Mouse (Mus musculus): ENCODE results near the gene Wfdc2. TPM values are rescaled to one million over a fixed set of nuclear protein-coding genes. Genes with fewer than 3 reads are reported as not detected.

Gene Wfdc2
- total RNA-seq (2021), result 1 to 10 TPM in 1 of 2 experiments, not detected in 1; 2.1 TPM

- intact Hi-C loops (cut with DNase I), result loop anchor here (10.0 kb wide), 1 partner anchor 138 kb away; no protein-coding TSS in a partner anchor
- DNase-seq, result no peak
Measured at GRCm38 (mm10) chr2:164562391-164563188, at the start of gene Wfdc2. TSS of gene Wfdc2 (plus strand) at chr2:164562413.

DNA sequence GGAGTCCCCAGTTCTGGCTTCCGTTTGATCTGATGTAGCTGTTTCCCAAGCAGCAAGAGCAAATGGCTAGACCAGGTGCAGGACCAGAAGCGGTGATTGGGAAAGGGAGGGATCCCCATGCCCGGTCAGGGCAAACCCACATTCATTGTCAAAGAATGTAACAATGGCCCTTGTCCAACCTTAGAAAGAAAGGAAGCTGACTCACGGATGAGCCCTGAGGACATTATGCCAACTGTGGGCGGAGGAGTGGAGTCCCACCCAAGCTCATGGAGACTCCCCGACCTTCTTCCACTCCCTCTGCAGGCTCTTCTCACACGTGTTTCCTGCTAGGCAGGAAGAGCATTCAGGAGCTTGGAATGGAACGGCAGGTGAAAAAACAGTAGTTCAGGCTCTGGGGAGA is 48.8 kb upstream of the Wfdc2 start:
- intact Hi-C loops (cut with DNase I), result no loop called here
- no peak for DNase-seq

DNA sequence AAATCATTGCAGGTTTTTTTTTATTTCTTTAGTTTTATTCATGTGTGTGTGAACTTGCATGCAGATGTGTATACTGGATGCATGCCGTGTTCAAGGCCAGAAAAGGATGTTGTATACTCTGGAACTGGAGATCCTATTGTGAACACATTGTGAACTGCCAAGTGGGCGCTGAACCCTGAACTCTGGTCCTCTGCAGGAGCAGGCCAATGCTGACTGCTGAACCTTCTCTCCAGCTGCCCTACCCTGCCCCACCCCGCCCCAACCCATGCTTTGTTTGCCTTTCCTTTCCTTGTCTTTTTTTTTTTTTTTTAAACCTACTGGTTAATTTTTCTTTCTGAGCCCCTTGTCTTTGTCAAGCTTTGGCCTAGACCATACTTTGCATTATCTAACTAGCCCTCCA is 47.3 kb upstream of the Wfdc2 start:
- intact Hi-C loops (cut with DNase I), result no loop called here
- no peak for DNase-seq

DNA sequence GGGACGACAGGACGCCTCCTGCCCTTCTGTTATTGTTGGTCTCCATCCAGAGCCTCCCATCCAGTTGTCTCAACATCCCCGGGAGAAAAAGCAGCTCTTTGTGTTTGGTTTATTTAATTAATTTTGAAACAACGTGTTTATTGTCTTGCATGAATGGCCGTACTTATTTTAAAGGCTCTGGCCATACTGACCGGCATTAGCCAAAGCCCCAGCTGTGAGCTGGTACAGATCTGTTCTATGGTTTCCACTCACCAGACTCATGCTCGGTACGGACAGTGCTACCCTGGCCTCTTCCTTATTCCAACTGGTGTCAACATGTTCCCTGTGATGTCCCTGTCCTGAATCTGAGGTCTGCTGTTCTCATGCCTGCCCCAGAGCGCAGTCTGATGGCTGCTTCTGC is 46.3 kb upstream of the Wfdc2 start:
- no peak for DNase-seq
- intact Hi-C loops (cut with DNase I), result no loop called here

GRCm38 (mm10) chr2:164516592-164516991 is 45.6 kb upstream of the Wfdc2 start:
- DNase-seq, result no peak
- intact Hi-C loops (cut with DNase I), result no loop called here

- DNase-seq, result peak; percentile 43
- intact Hi-C loops (cut with DNase I), result no loop called here
Measured at GRCm38 (mm10) chr2:164517485-164518221, 44.6 kb upstream of the Wfdc2 start.

DNA sequence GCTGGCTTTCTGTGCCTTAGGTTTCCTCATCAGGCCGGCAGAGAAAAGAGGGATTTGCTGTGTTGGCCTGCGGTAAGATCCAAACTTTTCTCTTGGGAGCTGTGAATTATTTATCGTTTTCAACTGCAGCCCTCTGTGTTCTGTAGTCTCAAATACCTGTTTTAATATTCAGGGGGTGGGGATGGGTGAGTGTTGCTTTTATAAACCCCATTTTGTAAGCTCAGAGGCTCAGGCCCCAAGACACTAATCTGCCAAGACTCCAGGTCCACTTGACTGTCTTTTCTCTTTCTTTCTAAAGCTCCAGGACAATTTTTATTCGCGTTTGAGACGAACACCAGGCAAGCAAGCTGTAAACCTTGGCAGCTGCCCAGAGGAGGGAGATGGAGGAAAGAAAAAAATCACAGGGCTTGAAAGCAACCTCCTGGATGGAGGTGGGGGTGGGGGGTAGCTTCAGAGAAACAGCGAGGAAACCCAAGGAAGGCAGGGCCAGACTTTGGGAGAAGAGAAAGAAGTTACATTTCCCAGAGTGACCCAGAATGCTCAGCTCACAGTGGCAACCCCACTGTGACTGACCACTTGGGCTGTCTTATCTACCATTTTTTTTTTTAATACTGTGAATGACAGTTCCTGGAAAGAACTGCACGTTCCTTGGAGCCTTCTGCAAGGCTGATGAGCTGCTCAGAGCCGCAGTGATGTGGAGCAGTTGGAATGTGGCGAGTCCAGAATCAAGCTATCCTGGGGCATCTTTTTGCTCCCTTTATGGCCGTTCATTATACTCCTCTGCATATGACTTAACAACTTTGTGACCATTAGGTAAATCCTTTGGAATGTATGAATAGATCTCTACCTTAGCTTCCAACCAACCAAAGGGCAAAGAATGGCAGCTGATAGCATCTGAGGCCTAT is 43.7 kb upstream of the Wfdc2 start:
- DNase-seq, result no peak
- intact Hi-C loops (cut with DNase I), result no loop called here

GRCm38 (mm10) chr2:164519171-164519526 is 43.1 kb upstream of the Wfdc2 start:
- no peak for DNase-seq
- intact Hi-C loops (cut with DNase I), result no loop called here

- intact Hi-C loops (cut with DNase I), result no loop called here
- DNase-seq, result peak; percentile 34
Measured at GRCm38 (mm10) chr2:164520782-164521181, 41.4 kb upstream of the Wfdc2 start.

DNA sequence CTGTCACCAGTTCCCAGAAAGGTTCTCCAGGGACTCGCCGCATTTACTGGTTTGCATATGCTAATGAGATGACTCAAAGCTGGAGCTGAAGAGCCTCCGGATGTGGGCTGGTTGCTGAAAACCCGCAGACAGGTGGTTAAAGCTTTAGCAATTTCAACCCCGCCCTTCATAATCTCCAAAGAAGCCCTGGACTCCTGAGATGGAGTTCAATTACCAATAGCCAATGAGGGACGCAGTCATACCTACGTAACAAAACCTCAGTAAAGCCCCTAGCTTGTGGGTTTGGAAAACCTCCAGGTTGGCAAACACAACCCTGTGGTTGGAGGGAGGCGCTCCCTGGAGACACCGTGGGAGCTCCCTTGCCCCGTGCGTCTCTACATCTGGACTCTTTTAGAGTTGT is 40.4 kb upstream of the Wfdc2 start:
- intact Hi-C loops (cut with DNase I), result no loop called here
- DNase-seq, result no peak

DNA sequence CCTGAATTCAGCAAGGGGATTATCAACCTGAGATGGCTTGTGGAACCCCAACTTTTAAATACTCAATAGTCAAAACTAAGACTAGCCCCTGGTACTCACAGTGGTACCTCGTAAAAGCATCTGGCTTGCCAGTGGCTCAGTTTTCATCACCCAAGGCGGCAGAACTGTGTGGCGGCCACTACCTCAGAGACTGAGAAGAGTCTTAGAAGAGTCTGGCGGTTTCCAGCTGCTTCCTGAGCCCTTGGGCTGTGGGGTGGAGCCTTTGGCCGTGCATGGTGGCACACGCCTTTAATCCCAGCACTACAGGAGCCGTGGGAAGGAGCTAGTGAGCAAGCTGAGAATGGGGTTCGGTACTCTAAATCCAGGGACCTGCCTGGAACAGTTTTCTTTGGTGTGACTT is 39.9 kb upstream of the Wfdc2 start:
- intact Hi-C loops (cut with DNase I), result no loop called here

GRCm38 (mm10) chr2:164523301-164523773 is 38.9 kb upstream of the Wfdc2 start:
- intact Hi-C loops (cut with DNase I), result no loop called here
- peak; percentile 57 for DNase-seq

More for the DNA sequence above, 39.9 kb upstream of the Wfdc2 start:
- no peak for DNase-seq

- no peak for DNase-seq
- intact Hi-C loops (cut with DNase I), result no loop called here
Measured at GRCm38 (mm10) chr2:164528557-164528956, 33.7 kb upstream of the Wfdc2 start.

DNA sequence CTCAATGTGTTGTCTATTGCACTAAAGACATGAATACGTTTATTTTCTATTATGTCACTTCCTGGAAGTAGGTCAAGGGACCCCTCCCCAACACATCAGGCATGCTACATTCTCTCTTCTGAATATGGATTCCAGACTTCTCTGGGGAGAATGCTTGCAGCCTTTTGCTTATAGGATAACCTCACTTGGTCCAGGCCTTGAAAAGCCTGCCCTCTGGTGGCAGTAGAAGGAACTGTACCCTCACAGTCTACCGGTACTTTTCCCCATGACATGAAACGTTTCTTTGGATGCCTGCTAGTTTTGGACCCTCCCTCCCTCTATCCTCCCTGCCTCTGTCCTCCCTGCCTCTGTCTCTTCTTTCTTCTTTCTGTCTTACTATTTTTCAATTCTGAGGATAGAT is 31.0 kb upstream of the Wfdc2 start:
- intact Hi-C loops (cut with DNase I), result loop anchor here (10.0 kb wide), 1 partner anchor 116 kb away; no protein-coding TSS in a partner anchor
- DNase-seq, result peak; percentile 77

GRCm38 (mm10) chr2:164534315-164534714 is 27.9 kb upstream of the Wfdc2 start:
- no peak for DNase-seq
- intact Hi-C loops (cut with DNase I), result loop anchor here (10.0 kb wide), 1 partner anchor 120 kb away; no protein-coding TSS in a partner anchor

DNA sequence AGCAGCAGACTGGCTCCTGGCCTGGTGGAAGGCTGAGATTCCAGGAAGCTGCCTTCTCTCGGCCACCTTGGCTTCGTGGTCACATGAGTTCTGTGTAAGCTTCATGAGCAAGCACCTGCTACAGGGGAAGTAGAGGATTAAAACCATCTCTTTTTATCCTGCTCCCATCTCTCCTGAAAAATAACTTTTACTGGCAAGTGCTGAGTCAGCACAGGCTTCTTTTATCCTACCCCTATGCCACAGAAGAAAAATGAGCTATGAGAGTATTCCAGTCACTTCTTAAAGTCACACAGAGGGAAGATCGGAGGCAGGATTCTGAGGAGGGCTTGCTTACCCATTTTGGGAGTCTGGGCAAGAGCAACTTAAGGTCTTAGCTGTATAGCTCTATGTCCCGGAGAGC is 25.2 kb upstream of the Wfdc2 start:
- intact Hi-C loops (cut with DNase I), result loop anchor here (10.0 kb wide), 1 partner anchor 122 kb away; no protein-coding TSS in a partner anchor

DNA sequence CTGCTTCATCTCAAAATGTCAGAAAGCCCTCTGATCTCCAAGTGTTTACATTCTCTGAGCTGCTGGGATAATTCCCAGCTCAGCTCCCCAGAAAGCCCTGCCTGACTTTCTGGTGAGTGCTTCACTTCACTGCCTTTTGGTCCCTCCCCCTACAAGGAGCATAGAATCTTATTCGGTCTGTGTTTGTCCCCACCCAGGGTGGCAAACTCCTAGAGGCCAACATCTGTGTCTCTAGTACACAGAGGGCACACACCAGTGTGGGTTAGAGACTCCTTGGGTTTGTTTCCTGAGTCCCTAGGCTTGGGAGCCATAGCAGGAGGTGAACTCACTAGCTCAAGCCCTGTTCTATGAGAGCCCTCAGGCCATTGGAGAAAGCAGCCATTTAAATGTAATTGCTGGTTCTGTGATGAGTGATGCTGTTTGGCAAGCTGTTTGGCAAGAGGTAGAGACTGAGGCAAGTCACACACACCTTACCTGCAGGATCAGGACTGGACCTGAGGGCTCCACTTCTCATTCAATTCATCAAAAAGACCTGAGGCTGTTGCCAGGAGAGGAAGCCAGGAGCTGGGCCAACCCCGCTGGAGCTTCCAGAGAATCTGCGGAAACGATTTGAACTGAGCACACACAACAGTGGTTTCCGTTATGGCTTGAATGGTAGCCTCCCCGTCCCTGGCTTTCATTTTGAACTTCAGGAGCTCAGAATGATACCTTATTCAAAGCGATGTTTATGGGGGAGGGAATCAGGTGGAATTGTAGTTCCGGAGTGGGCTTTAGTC is 21.4 kb upstream of the Wfdc2 start:
- intact Hi-C loops (cut with DNase I), result no loop called here
- no peak for DNase-seq

More for the DNA sequence above, 25.2 kb upstream of the Wfdc2 start:
- DNase-seq, result no peak

GRCm38 (mm10) chr2:164542132-164542531 is 20.1 kb upstream of the Wfdc2 start:
- DNase-seq, result no peak
- intact Hi-C loops (cut with DNase I), result no loop called here

DNA sequence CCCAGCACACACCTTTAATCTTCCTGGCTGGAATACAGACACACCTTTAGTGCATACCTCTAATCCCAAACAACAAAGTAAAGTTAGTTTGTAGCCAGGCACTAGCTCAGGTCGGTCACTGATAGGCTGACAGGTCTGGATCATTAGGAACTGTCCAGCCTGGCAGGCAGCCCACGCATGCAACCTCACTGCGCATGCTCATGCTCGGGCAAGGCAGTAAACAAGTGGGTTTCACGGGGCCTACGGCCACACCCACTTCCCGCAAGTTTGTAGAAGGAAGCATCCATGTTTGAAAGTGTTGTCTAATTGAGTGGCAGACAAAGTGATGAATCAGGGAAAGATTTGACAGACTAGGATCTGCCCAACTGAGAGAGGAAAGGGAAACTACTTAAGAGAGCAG is 19.6 kb upstream of the Wfdc2 start:
- DNase-seq, result no peak
- intact Hi-C loops (cut with DNase I), result no loop called here

- intact Hi-C loops (cut with DNase I), result no loop called here
- DNase-seq, result no peak
Measured at GRCm38 (mm10) chr2:164543745-164544144, 18.5 kb upstream of the Wfdc2 start.
